Mouse (Mus musculus): ENCODE results near the gene Fcrla. TPM values are rescaled to one million over a fixed set of nuclear protein-coding genes. Genes with fewer than 3 reads are reported as not detected.
"Not testable (repeated sequence)": the region's sequence is repeated elsewhere in the genome, so short reads cannot be mapped to it uniquely, and the experiment has no call there.

Gene Fcrla
- 0.67 and 1.3 TPM in 2 replicates for polyA plus RNA-seq (2015; fragmentation: Nextera tagmentation; extraction: Ambion mirVana)

- no peaks in the 10 kb centered on the region for H3K27me3 ChIP-seq (ENCODE audit: control insufficient read depth, insufficient read depth, low read depth, low read length)
- H3K9ac ChIP-seq (ENCODE audit: low read depth, low read length): no peak within 1 kb of the TSS
- H3K4me1 ChIP-seq (ENCODE audit: control insufficient read depth, low read depth, low read length): no peaks in the 10 kb centered on the region
- ATAC-seq (ENCODE audit: low read depth): no peak
- H3K36me3 ChIP-seq (ENCODE audit: control insufficient read depth, insufficient read depth): no peaks in the 10 kb centered on the region
- no peaks in the 10 kb centered on the region for H3K9me3 ChIP-seq (replicated peaks; ENCODE audit: control insufficient read depth, low read length)
- H3K4me3 ChIP-seq (ENCODE audit: low read depth, low read length): no peak within 1 kb of the TSS
- H3K27ac ChIP-seq (ENCODE audit: low read length): no peak within 1 kb of the TSS
- H3K4me2 ChIP-seq (ENCODE audit: low read depth, low read length): no peak within 1 kb of the TSS
- 46% methylated on average over 3 of the region's 3 CpGs for whole genome bisulfite sequencing (ENCODE audit: insufficient replicate concordance)
These were observed at the start of gene Fcrla for GRCm38 (mm10) chr1:170927378-170927777. TSS of gene Fcrla (minus strand) at chr1:170927583.

GRCm38 (mm10) chr1:170976447-170976846 is 49.1 kb upstream of the Fcrla start, which contains the start of gene Fcgr2b:
TSS of gene Fcgr2b (minus strand) at chr1:170976547.
- Histone ChIP-seq H3K9ac (ENCODE audit: low read depth, low read length) (no peak within 1 kb of the TSS), H3K27ac (ENCODE audit: low read length) (peak within 1 kb of the TSS; percentile 33), H3K4me2 (ENCODE audit: low read depth, low read length) (0 out of 2 replicates have a peak within 1 kb of the TSS, but pooled peaks have one; percentile 27), H3K27me3 (ENCODE audit: control insufficient read depth, insufficient read depth, low read depth, low read length) (no peaks in the 10 kb centered on the region), H3K36me3 (ENCODE audit: control insufficient read depth, insufficient read depth) (no peaks in the 10 kb centered on the region), H3K4me1 (ENCODE audit: control insufficient read depth, low read depth, low read length) (no peaks in the 10 kb centered on the region), H3K9me3 (replicated peaks; ENCODE audit: control insufficient read depth, low read length) (no peaks in the 10 kb centered on the region), H3K4me3 (ENCODE audit: low read depth, low read length) (peak within 1 kb of the TSS; percentile 38)
- WGBS (ENCODE audit: insufficient replicate concordance): 56% methylated on average over 5 of the region's 5 CpGs
- ATAC-seq (ENCODE audit: low read depth): no peak

- Histone ChIP-seq H3K36me3 (ENCODE audit: control insufficient read depth, insufficient read depth) (no peaks in the 10 kb centered on the region), H3K27me3 (ENCODE audit: control insufficient read depth, insufficient read depth, low read depth, low read length) (no peaks in the 10 kb centered on the region), H3K4me1 (ENCODE audit: control insufficient read depth, low read depth, low read length) (no peaks in the 10 kb centered on the region), H3K4me2 (ENCODE audit: low read depth, low read length) (0 out of 2 replicates have a peak overlapping the region, but pooled peaks have one; percentile 27), H3K9ac (ENCODE audit: low read depth, low read length) (no peak overlapping the region), H3K27ac (ENCODE audit: low read length) (peak overlapping the region; percentile 33), H3K9me3 (replicated peaks; ENCODE audit: control insufficient read depth, low read length) (no peaks in the 10 kb centered on the region), H3K4me3 (ENCODE audit: low read depth, low read length) (peak overlapping the region; percentile 38)
- ATAC-seq (ENCODE audit: low read depth): no peak
- 18% methylated on average over 7 of the region's 7 CpGs for WGBS (ENCODE audit: insufficient replicate concordance)
These were observed 48.4 kb upstream of the Fcrla start for GRCm38 (mm10) chr1:170975751-170976161.

GRCm38 (mm10) chr1:170975350-170975749 is 48.0 kb upstream of the Fcrla start:
- not testable (repeated sequence) for H3K9ac ChIP-seq (ENCODE audit: low read depth, low read length); ATAC-seq (ENCODE audit: low read depth); H3K36me3 ChIP-seq (ENCODE audit: control insufficient read depth, insufficient read depth); H3K27me3 ChIP-seq (ENCODE audit: control insufficient read depth, insufficient read depth, low read depth, low read length); H3K9me3 ChIP-seq (replicated peaks; ENCODE audit: control insufficient read depth, low read length); H3K4me1 ChIP-seq (ENCODE audit: control insufficient read depth, low read depth, low read length)
- 46% methylated on average over 2 of the region's 2 CpGs for WGBS (ENCODE audit: insufficient replicate concordance)
- peak overlapping the region; percentile 38 for H3K4me3 ChIP-seq (ENCODE audit: low read depth, low read length)
- peak overlapping the region; percentile 33; the same call in 1 of the 2 replicates for H3K27ac ChIP-seq (ENCODE audit: low read length)
- H3K4me2 ChIP-seq (ENCODE audit: low read depth, low read length): 0 out of 2 replicates have a peak overlapping the region, but pooled peaks have one; percentile 27

- H3K36me3 ChIP-seq (ENCODE audit: control insufficient read depth, insufficient read depth): no peaks in the 10 kb centered on the region
- H3K27me3 ChIP-seq (ENCODE audit: control insufficient read depth, insufficient read depth, low read depth, low read length): no peaks in the 10 kb centered on the region
- no peak for ATAC-seq (ENCODE audit: low read depth)
- WGBS (ENCODE audit: insufficient replicate concordance): 70% methylated on average over 2 of the region's 2 CpGs
- no peak overlapping the region for H3K4me2 ChIP-seq (ENCODE audit: low read depth, low read length)
- H3K4me1 ChIP-seq (ENCODE audit: control insufficient read depth, low read depth, low read length): no peaks in the 10 kb centered on the region
- H3K9me3 ChIP-seq (replicated peaks; ENCODE audit: control insufficient read depth, low read length): no peaks in the 10 kb centered on the region
- no peak overlapping the region for H3K4me3 ChIP-seq (ENCODE audit: low read depth, low read length)
- no peak overlapping the region for H3K27ac ChIP-seq (ENCODE audit: low read length)
- no peak overlapping the region for H3K9ac ChIP-seq (ENCODE audit: low read depth, low read length)
These were observed 47.4 kb upstream of the Fcrla start for GRCm38 (mm10) chr1:170974736-170975135.

GRCm38 (mm10) chr1:170974171-170974570 is 46.8 kb upstream of the Fcrla start:
- 65% methylated on average over 8 of the region's 8 CpGs for WGBS (ENCODE audit: insufficient replicate concordance)
- H3K9ac ChIP-seq (ENCODE audit: low read depth, low read length): no peak overlapping the region
- no peak overlapping the region for H3K27ac ChIP-seq (ENCODE audit: low read length)
- H3K4me3 ChIP-seq (ENCODE audit: low read depth, low read length): no peak overlapping the region
- H3K4me2 ChIP-seq (ENCODE audit: low read depth, low read length): no peak overlapping the region
- no peak for ATAC-seq (ENCODE audit: low read depth)
- H3K27me3 ChIP-seq (ENCODE audit: control insufficient read depth, insufficient read depth, low read depth, low read length): no peaks in the 10 kb centered on the region
- H3K9me3 ChIP-seq (replicated peaks; ENCODE audit: control insufficient read depth, low read length): no peaks in the 10 kb centered on the region
- no peaks in the 10 kb centered on the region for H3K4me1 ChIP-seq (ENCODE audit: control insufficient read depth, low read depth, low read length)
- no peaks in the 10 kb centered on the region for H3K36me3 ChIP-seq (ENCODE audit: control insufficient read depth, insufficient read depth)

GRCm38 (mm10) chr1:170972936-170973335 is 45.6 kb upstream of the Fcrla start:
- Histone ChIP-seq H3K9ac (ENCODE audit: low read depth, low read length) (no peak overlapping the region), H3K4me3 (ENCODE audit: low read depth, low read length) (no peak overlapping the region)
- WGBS (ENCODE audit: insufficient replicate concordance): 28% methylated on average over 4 of the region's 4 CpGs

GRCm38 (mm10) chr1:170972494-170972893 is 45.1 kb upstream of the Fcrla start:
- Histone ChIP-seq H3K36me3 (ENCODE audit: control insufficient read depth, insufficient read depth) (no peaks in the 10 kb centered on the region), H3K9ac (ENCODE audit: low read depth, low read length) (no peak overlapping the region), H3K4me1 (ENCODE audit: control insufficient read depth, low read depth, low read length) (no peaks in the 10 kb centered on the region), H3K4me2 (ENCODE audit: low read depth, low read length) (no peak overlapping the region), H3K27me3 (ENCODE audit: control insufficient read depth, insufficient read depth, low read depth, low read length) (no peaks in the 10 kb centered on the region), H3K9me3 (replicated peaks; ENCODE audit: control insufficient read depth, low read length) (no peaks in the 10 kb centered on the region), H3K4me3 (ENCODE audit: low read depth, low read length) (no peak overlapping the region), H3K27ac (ENCODE audit: low read length) (no peak overlapping the region)
- ATAC-seq (ENCODE audit: low read depth): no peak
- WGBS (ENCODE audit: insufficient replicate concordance): 52% methylated on average over 6 of the region's 6 CpGs

More at GRCm38 (mm10) chr1:170972936-170973335, 45.6 kb upstream of the Fcrla start:
- Histone ChIP-seq H3K4me1 (ENCODE audit: control insufficient read depth, low read depth, low read length) (no peaks in the 10 kb centered on the region), H3K36me3 (ENCODE audit: control insufficient read depth, insufficient read depth) (no peaks in the 10 kb centered on the region), H3K27ac (ENCODE audit: low read length) (no peak overlapping the region), H3K27me3 (ENCODE audit: control insufficient read depth, insufficient read depth, low read depth, low read length) (no peaks in the 10 kb centered on the region), H3K9me3 (replicated peaks; ENCODE audit: control insufficient read depth, low read length) (no peaks in the 10 kb centered on the region), H3K4me2 (ENCODE audit: low read depth, low read length) (no peak overlapping the region)
- no peak for ATAC-seq (ENCODE audit: low read depth)

- no peak overlapping the region for H3K4me2 ChIP-seq (ENCODE audit: low read depth, low read length)
- no peaks in the 10 kb centered on the region for H3K27me3 ChIP-seq (ENCODE audit: control insufficient read depth, insufficient read depth, low read depth, low read length)
- no peaks in the 10 kb centered on the region for H3K4me1 ChIP-seq (ENCODE audit: control insufficient read depth, low read depth, low read length)
- H3K36me3 ChIP-seq (ENCODE audit: control insufficient read depth, insufficient read depth): no peaks in the 10 kb centered on the region
- H3K9ac ChIP-seq (ENCODE audit: low read depth, low read length): no peak overlapping the region
- H3K27ac ChIP-seq (ENCODE audit: low read length): no peak overlapping the region
- no peaks in the 10 kb centered on the region for H3K9me3 ChIP-seq (replicated peaks; ENCODE audit: control insufficient read depth, low read length)
- ATAC-seq (ENCODE audit: low read depth): no peak
- H3K4me3 ChIP-seq (ENCODE audit: low read depth, low read length): no peak overlapping the region
- WGBS (ENCODE audit: insufficient replicate concordance): 48% methylated on average over 1 of the region's 1 CpGs
These were observed 41.2 kb upstream of the Fcrla start for GRCm38 (mm10) chr1:170968576-170968975.
